Mouse (Mus musculus): ENCODE results near the gene Apol11b. TPM values are rescaled to one million over a fixed set of nuclear protein-coding genes. Genes with fewer than 3 reads are reported as not detected.

Apol11b gene
- total RNA-seq, 1 experiment from 2014 or later = 17.0 TPM

Other genes with a start within 250 kb of the Apol11b start
- 0.12 and 2.1 TPM in 2 replicates for gene Apol7a, start 244.2 kb downstream of the Apol11b start, total RNA-seq (2017)
- gene Apol9a, start 232.2 kb downstream of the Apol11b start, total RNA-seq (2017) = 0.47 TPM in 1 of 2 replicates, not detected in the other
- not detected in 2 replicates for gene Apol7b, start 195.8 kb downstream of the Apol11b start, total RNA-seq (2017)
- not detected in 2 replicates for gene Apol10a, start 166.2 kb downstream of the Apol11b start, total RNA-seq (2017)
- not detected in 2 replicates for gene Apol11a, start 135.0 kb downstream of the Apol11b start, total RNA-seq (2017)
- not detected in 2 replicates for gene Apol7c, start 110.0 kb downstream of the Apol11b start, total RNA-seq (2017)
- gene 1700025B11Rik, start 81.4 kb downstream of the Apol11b start, total RNA-seq (2017) = not detected in 2 replicates
- gene Apol10b, start 47.2 kb downstream of the Apol11b start, total RNA-seq (2017) = not detected in 2 replicates
- gene Gm36245, start 44.0 kb downstream of the Apol11b start, total RNA-seq (2017) = not detected in 2 replicates
- gene Apol7e, start 55.6 kb upstream of the Apol11b start, total RNA-seq (2017) = 4.7 and 8.2 TPM in 2 replicates
- gene Apol9b, start 85.8 kb upstream of the Apol11b start, total RNA-seq (2017) = 0.47 TPM in 1 of 2 replicates, not detected in the other
- gene Apol8, start 113.7 kb upstream of the Apol11b start, total RNA-seq (2017) = 0.81 and 2.5 TPM in 2 replicates
- gene Myh9, start 198.9 kb upstream of the Apol11b start, total RNA-seq (2017) = 1,152 and 1,215 TPM in 2 replicates

Measured in neutrophil, adult 5-6 weeks (primary cell).